Mouse (Mus musculus) liver, embryonic 14.5 days (tissue): ENCODE data around the gene Rspo3. TPM values are rescaled to one million over a fixed set of nuclear protein-coding genes. Genes with fewer than 3 reads are reported as not detected.

ENCODE experiments used
- ATAC-seq: fragments of 200-750 bp; cut with Nextera tagmentation; 2 replicates; pipeline ENCODE4 v1.8.0; 2017; ENCODE audit warnings: moderate number of reproducible peaks, mild to moderate bottlenecking, moderate library complexity; ENCODE audit not compliant: insufficient read depth
- DNase-seq, 3 experiments: peaks; one replicate each; pipeline ENCODE4 v3.0.0-alpha.2; 2012 to 2013; ENCODE audit warnings: low read depth in 3 of 3, low spot score in 3 of 3
- H3K27ac ChIP-seq: fragments of 300-500 bp; sonication (generic); 2 replicates; pipeline ENCODE4 v1.5.1; 2014; ENCODE audit warnings: moderate library complexity, mild to moderate bottlenecking, control low read depth, inconsistent platforms
- H3K27me3 ChIP-seq: fragments of 300-500 bp; sonication (generic); 2 replicates; pipeline ENCODE4 v1.6.1; 2014; ENCODE audit warnings: mild to moderate bottlenecking, low read length, moderate library complexity; ENCODE audit not compliant: control insufficient read depth, insufficient read depth
- H3K36me3 ChIP-seq: fragments of 300-500 bp; sonication (generic); replicated peaks from 2 replicates; pipeline ENCODE4 v1.6.1; 2014; ENCODE audit warnings: low read depth; ENCODE audit not compliant: control insufficient read depth, insufficient read depth
- H3K4me1 ChIP-seq, 2 experiments: fragments of 200-500 bp in 1 of 2; fragments of 300-500 bp in 1 of 2; sonication (generic) in 1 of 2; replicated peaks; 2 replicates each; pipeline ENCODE4 v1.6.1; 2012 to 2014; ENCODE audit warnings: antibody characterized with exemption in 1 of 2, inconsistent platforms in 1 of 2, low read length in 1 of 2; ENCODE audit not compliant: control insufficient read depth in 2 of 2, insufficient read depth in 2 of 2
- H3K4me2 ChIP-seq: fragments of 300-500 bp; sonication (generic); 2 replicates; pipeline ENCODE4 v1.6.1; 2014; ENCODE audit warnings: low read depth, mild to moderate bottlenecking, control low read depth, moderate library complexity
- H3K4me3 ChIP-seq, 2 experiments: fragments of 200-500 bp in 1 of 2; fragments of 300-500 bp in 1 of 2; sonication (generic) in 1 of 2; 2 replicates each; pipeline ENCODE4 v1.5.1; 2012 to 2014; ENCODE audit warnings: low read depth in 2 of 2, low read length in 2 of 2, mild to moderate bottlenecking in 2 of 2, control low read depth in 1 of 2, inconsistent platforms in 1 of 2, moderate library complexity in 1 of 2; ENCODE audit not compliant: insufficient read depth in 1 of 2
- H3K9ac ChIP-seq: fragments of 300-500 bp; sonication (generic); replicated peaks from 2 replicates; pipeline ENCODE4 v1.6.1; 2014; ENCODE audit warnings: mild to moderate bottlenecking, control low read depth, moderate library complexity
- H3K9me3 ChIP-seq: fragments of 300-500 bp; sonication (generic); 2 replicates; pipeline ENCODE4 v1.6.1; 2016; ENCODE audit warnings: low read length, mixed read lengths; ENCODE audit not compliant: control insufficient read depth
- CTCF ChIP-seq: IDR thresholded peaks from 2 replicates; pipeline ENCODE4 v1.5.1; 2016; ENCODE audit warnings: antibody characterized with exemption, low read depth, control low read depth
- EP300 ChIP-seq: IDR thresholded peaks from 2 replicates; pipeline ENCODE4 v1.6.1; 2016; ENCODE audit warnings: antibody characterized with exemption, low read depth
- whole genome bisulfite sequencing: fragments of 180-500 bp; shearing (Covaris S2); extraction: QIAGEN DNeasy Blood & Tissue Kit; methylation state at CpG from one replicate; pipeline ENCODE4 v1.1.7; 2014; ENCODE audit not compliant: insufficient replicate concordance; 5-methylcytosine and 5-hydroxymethylcytosine counted together
- polyA plus RNA-seq, 2 experiments: library from polyadenylated mRNA; depleted of rRNA in 1 of 2; stranded (reverse) in 1 of 2; unstranded in 1 of 2; fragments of >200 nt; fragmentation: Nextera tagmentation in 1 of 2; extraction: Ambion mirVana in 1 of 2; gene quantifications; 2 replicates each; pipeline versions ENCODE4 v1.2.1 to v1.2.3; 2012 to 2014

Gene Rspo3
- polyA plus RNA-seq, 2 experiments = 0.88 to 1.9 TPM

- no peak overlapping the region for H3K4me3 ChIP-seq
- no peak overlapping the region for H3K27ac ChIP-seq
- H3K36me3 ChIP-seq = no peaks in the 10 kb centered on the region
- no peak for DNase-seq
- TF ChIP-seq CTCF (no peak), EP300 (no peak)
- no peak for ATAC-seq
- H3K4me2 ChIP-seq = no peak overlapping the region
- WGBS = 20% methylated on average over 1 of the region's 1 CpGs
- no peaks in the 10 kb centered on the region for H3K9me3 ChIP-seq
- no peak overlapping the region for H3K9ac ChIP-seq
- H3K27me3 ChIP-seq = no peaks in the 10 kb centered on the region
- no peaks in the 10 kb centered on the region for H3K4me1 ChIP-seq
Observed at GRCm38 (mm10) chr10:29480945-29481344, 54.7 kb downstream of the Rspo3 start.

DNA sequence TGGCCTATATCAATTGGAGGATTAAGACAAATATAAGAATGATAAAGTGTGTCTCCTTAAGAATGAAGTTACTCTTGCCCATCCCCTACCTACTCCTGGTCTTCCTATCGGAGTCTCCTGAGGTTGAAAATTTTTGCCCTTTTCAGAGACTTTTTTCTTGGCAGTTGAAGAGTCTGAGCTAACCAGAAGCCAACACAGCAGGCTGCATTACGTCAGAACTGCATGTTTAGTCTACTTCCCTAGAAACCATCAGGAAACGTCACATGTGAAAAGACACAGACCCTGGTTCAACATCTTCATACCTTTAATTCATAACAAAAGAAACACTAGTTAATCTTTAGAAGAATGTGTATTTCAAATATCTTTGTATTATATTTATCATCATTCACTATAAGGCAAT lies 56.3 kb downstream of the Rspo3 start:
- no peaks in the 10 kb centered on the region for H3K27me3 ChIP-seq
- DNase-seq = no peak
- H3K4me3 ChIP-seq = no peak overlapping the region
- no peaks in the 10 kb centered on the region for H3K36me3 ChIP-seq
- H3K27ac ChIP-seq = no peak overlapping the region
- no peaks in the 10 kb centered on the region for H3K9me3 ChIP-seq
- TF ChIP-seq EP300 (no peak), CTCF (no peak)
- no peak overlapping the region for H3K9ac ChIP-seq
- ATAC-seq = no peak
- H3K4me2 ChIP-seq = no peak overlapping the region
- WGBS = 42% methylated on average over 3 of the region's 3 CpGs
- H3K4me1 ChIP-seq = no peaks in the 10 kb centered on the region

DNA sequence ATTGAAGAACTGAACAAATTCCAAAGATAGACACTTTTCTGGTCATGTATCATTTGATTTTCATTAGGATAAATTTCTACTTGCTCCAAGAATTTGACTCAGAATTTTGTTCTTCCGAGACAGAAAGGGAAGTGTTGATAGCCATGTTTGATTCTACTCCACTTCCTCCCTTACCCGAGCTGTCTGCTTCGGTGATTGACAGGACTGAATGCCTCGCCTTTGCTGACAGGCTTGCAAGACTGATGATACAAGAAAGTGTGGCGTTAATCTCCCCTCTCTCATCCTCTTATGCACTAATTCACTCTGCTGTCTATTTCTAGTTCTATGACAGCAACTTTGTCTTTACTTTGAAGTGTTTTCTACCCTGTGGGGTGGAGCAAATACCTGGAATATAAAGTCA lies 65.2 kb downstream of the Rspo3 start:
- H3K36me3 ChIP-seq = no peaks in the 10 kb centered on the region
- H3K27ac ChIP-seq = no peak overlapping the region
- no peaks in the 10 kb centered on the region for H3K27me3 ChIP-seq
- DNase-seq = no peak
- no peak for TF ChIP-seq CTCF
- TF ChIP-seq EP300 = no peak
- no peak overlapping the region for H3K9ac ChIP-seq
- H3K4me1 ChIP-seq = no peaks in the 10 kb centered on the region
- WGBS = 12% methylated on average over 5 of the region's 5 CpGs
- no peak overlapping the region for H3K4me3 ChIP-seq
- H3K4me2 ChIP-seq = no peak overlapping the region
- no peak for ATAC-seq
- no peaks in the 10 kb centered on the region for H3K9me3 ChIP-seq

- 58% methylated on average over 3 of the region's 3 CpGs for WGBS
- no peak for DNase-seq
- no peak for TF ChIP-seq CTCF
- no peak for TF ChIP-seq EP300
- Histone ChIP-seq H3K4me1 (no peaks in the 10 kb centered on the region), H3K4me3 (no peak overlapping the region), H3K4me2 (no peak overlapping the region), H3K9me3 (no peaks in the 10 kb centered on the region), H3K9ac (no peak overlapping the region), H3K27ac (no peak overlapping the region), H3K36me3 (no peaks in the 10 kb centered on the region), H3K27me3 (no peaks in the 10 kb centered on the region)
- no peak for ATAC-seq
Observed at GRCm38 (mm10) chr10:29460100-29460499, 75.6 kb downstream of the Rspo3 start.

GRCm38 (mm10) chr10:29459632-29460031 lies 76.0 kb downstream of the Rspo3 start:
- Histone ChIP-seq H3K4me1 (no peaks in the 10 kb centered on the region), H3K27ac (no peak overlapping the region), H3K27me3 (no peaks in the 10 kb centered on the region), H3K36me3 (no peaks in the 10 kb centered on the region), H3K4me3 (no peak overlapping the region), H3K9me3 (no peaks in the 10 kb centered on the region), H3K9ac (no peak overlapping the region), H3K4me2 (no peak overlapping the region)
- ATAC-seq = no peak
- WGBS = 41% methylated on average over 2 of the region's 2 CpGs
- DNase-seq = no peak
- TF ChIP-seq CTCF = no peak
- TF ChIP-seq EP300 = no peak

DNA sequence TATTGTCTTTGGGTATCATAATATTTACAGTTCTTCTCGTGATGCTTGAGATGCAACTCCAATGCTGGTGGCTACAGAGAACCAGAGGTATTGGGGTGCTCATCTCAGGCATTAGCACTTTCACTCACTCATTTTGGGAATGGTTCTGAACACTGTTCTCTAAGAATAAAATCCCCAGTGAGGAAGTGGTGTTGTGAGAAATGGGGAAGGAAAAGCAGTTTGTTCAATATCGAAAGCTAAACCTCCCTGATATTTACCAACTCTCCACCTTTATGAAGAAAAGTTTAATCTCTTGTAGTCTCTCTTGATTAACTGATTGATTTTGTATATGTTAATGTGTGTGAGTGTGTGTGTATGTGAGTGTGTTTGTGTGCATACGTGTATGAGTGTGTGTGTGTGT lies 90.6 kb downstream of the Rspo3 start:
- WGBS = 42% methylated on average over 3 of the region's 3 CpGs
- H3K27ac ChIP-seq = no peak overlapping the region

More for the DNA sequence above, 90.6 kb downstream of the Rspo3 start:
- Histone ChIP-seq H3K9me3 (no peaks in the 10 kb centered on the region), H3K4me1 (no peaks in the 10 kb centered on the region), H3K36me3 (no peaks in the 10 kb centered on the region), H3K4me3 (no peak overlapping the region), H3K27me3 (no peaks in the 10 kb centered on the region), H3K9ac (no peak overlapping the region), H3K4me2 (no peak overlapping the region)
- DNase-seq = no peak
- ATAC-seq = no peak
- TF ChIP-seq CTCF = no peak
- TF ChIP-seq EP300 = no peak
